Mouse (Mus musculus) thymus, adult 2 months (tissue): ENCODE data around the gene Creb1.

ENCODE experiments used
- CTCF ChIP-seq: fragments of 200-500 bp; IDR thresholded peaks from 2 replicates; pipeline ENCODE4 v1.5.1; 2012; ENCODE audit warnings: mild to moderate bottlenecking, control low read depth, low read length, moderate library complexity, borderline replicate concordance; ENCODE audit not compliant: control insufficient read depth, poor library complexity, insufficient read depth; ENCODE audit errors: extremely low read depth
- POLR2A ChIP-seq: fragments of 200-500 bp; IDR thresholded peaks from 2 replicates; pipeline ENCODE4 v1.6.1; 2012; ENCODE audit warnings: mild to moderate bottlenecking, low read length, control low read depth, moderate library complexity; ENCODE audit not compliant: control insufficient read depth, poor library complexity, insufficient read depth; ENCODE audit errors: extremely low read depth

GRCm38 (mm10) chr1:64598926-64599325, 66.5 kb downstream of the Creb1 start:
- TF ChIP-seq CTCF (no peak), POLR2A (no peak)
